Mouse (Mus musculus): ENCODE measurements around the gene Cideb. TPM values are rescaled to one million over a fixed set of nuclear protein-coding genes. Genes with fewer than 3 reads are reported as not detected.

Gene Cideb
- polyA plus RNA-seq, 1 experiment, result not detected

GRCm38 (mm10) chr14:55724411-55724871, 33.8 kb downstream of the Cideb start:
- TF ChIP-seq CTCF (IDR thresholded peaks at IDR 0.05; ENCODE audit: control insufficient read depth, insufficient read depth, low read length) (no peak), POLR2A (IDR thresholded peaks at IDR 0.05; ENCODE audit: borderline replicate concordance, control insufficient read depth, low read depth, low read length) (no peak)
- Histone ChIP-seq H3K27ac (ENCODE audit: control insufficient read depth, insufficient read depth, low read depth, low read length, poor library complexity) (peak overlapping the region; percentile 78; the same call in 1 of the 2 replicates), H3K4me1 (ENCODE audit: control insufficient read depth, insufficient read depth, low read length) (peaks cover 12% of the 10 kb centered on the region), H3K4me3 (replicated peaks; ENCODE audit: control insufficient read depth, low read depth, low read length) (peak overlapping the region; percentile 21)
- WGBS, result 4% methylated on average over 8 of the region's 8 CpGs

GRCm38 (mm10) chr14:55723433-55723832, 34.8 kb downstream of the Cideb start:
- peaks cover 12% of the 10 kb centered on the region for H3K4me1 ChIP-seq (ENCODE audit: control insufficient read depth, insufficient read depth, low read length)
- 0 out of 2 replicates have a peak overlapping the region, but pooled peaks have one; percentile 16 for H3K27ac ChIP-seq (ENCODE audit: control insufficient read depth, insufficient read depth, low read depth, low read length, poor library complexity)
- WGBS, result 63% methylated on average over 7 of the region's 7 CpGs
- H3K4me3 ChIP-seq (replicated peaks; ENCODE audit: control insufficient read depth, low read depth, low read length), result no peak overlapping the region
- TF ChIP-seq POLR2A (IDR thresholded peaks at IDR 0.05; ENCODE audit: borderline replicate concordance, control insufficient read depth, low read depth, low read length) (no peak), CTCF (IDR thresholded peaks at IDR 0.05; ENCODE audit: control insufficient read depth, insufficient read depth, low read length) (no peak)

GRCm38 (mm10) chr14:55722438-55722945, 35.8 kb downstream of the Cideb start:
- WGBS, result 8% methylated on average over 8 of the region's 8 CpGs
- Histone ChIP-seq H3K4me1 (ENCODE audit: control insufficient read depth, insufficient read depth, low read length) (peaks cover 8% of the 10 kb centered on the region), H3K4me3 (replicated peaks; ENCODE audit: control insufficient read depth, low read depth, low read length) (peak overlapping the region; percentile 93), H3K27ac (ENCODE audit: control insufficient read depth, insufficient read depth, low read depth, low read length, poor library complexity) (peak overlapping the region; percentile 30; the same call in 1 of the 2 replicates)
- TF ChIP-seq POLR2A (IDR thresholded peaks at IDR 0.05; ENCODE audit: borderline replicate concordance, control insufficient read depth, low read depth, low read length), result no peak
- TF ChIP-seq CTCF (IDR thresholded peaks at IDR 0.05; ENCODE audit: control insufficient read depth, insufficient read depth, low read length), result no peak

- Histone ChIP-seq H3K4me3 (replicated peaks; ENCODE audit: control insufficient read depth, low read depth, low read length) (peak within 1 kb of the TSS; percentile 93), H3K27ac (ENCODE audit: control insufficient read depth, insufficient read depth, low read depth, low read length, poor library complexity) (peak within 1 kb of the TSS; percentile 83), H3K4me1 (ENCODE audit: control insufficient read depth, insufficient read depth, low read length) (peaks cover 8% of the 10 kb centered on the region)
- WGBS, result under 1% methylated on average over 50 of the region's 50 CpGs
- TF ChIP-seq POLR2A (IDR thresholded peaks at IDR 0.05; ENCODE audit: borderline replicate concordance, control insufficient read depth, low read depth, low read length) (peak; percentile 73; the same call in 1 of the 2 replicates), CTCF (IDR thresholded peaks at IDR 0.05; ENCODE audit: control insufficient read depth, insufficient read depth, low read length) (peak; percentile 97)
Measured at GRCm38 (mm10) chr14:55721700-55722437, 36.4 kb downstream of the Cideb start, which contains the start of gene Rabggta. Rabggta (minus strand) TSS chr14:55722263.

GRCm38 (mm10) chr14:55721076-55721475, 37.2 kb downstream of the Cideb start:
- H3K27ac ChIP-seq (ENCODE audit: control insufficient read depth, insufficient read depth, low read depth, low read length, poor library complexity), result no peak overlapping the region; the same call in 1 of the 2 replicates
- WGBS, result 81% methylated on average over 6 of the region's 6 CpGs
- no peak overlapping the region for H3K4me3 ChIP-seq (replicated peaks; ENCODE audit: control insufficient read depth, low read depth, low read length)
- TF ChIP-seq POLR2A (IDR thresholded peaks at IDR 0.05; ENCODE audit: borderline replicate concordance, control insufficient read depth, low read depth, low read length) (no peak), CTCF (IDR thresholded peaks at IDR 0.05; ENCODE audit: control insufficient read depth, insufficient read depth, low read length) (no peak)
- peaks cover 8% of the 10 kb centered on the region for H3K4me1 ChIP-seq (ENCODE audit: control insufficient read depth, insufficient read depth, low read length)

- TF ChIP-seq CTCF (IDR thresholded peaks at IDR 0.05; ENCODE audit: control insufficient read depth, insufficient read depth, low read length) (no peak), POLR2A (IDR thresholded peaks at IDR 0.05; ENCODE audit: borderline replicate concordance, control insufficient read depth, low read depth, low read length) (no peak)
- Histone ChIP-seq H3K27ac (ENCODE audit: control insufficient read depth, insufficient read depth, low read depth, low read length, poor library complexity) (no peak overlapping the region), H3K4me3 (replicated peaks; ENCODE audit: control insufficient read depth, low read depth, low read length) (no peak overlapping the region), H3K4me1 (ENCODE audit: control insufficient read depth, insufficient read depth, low read length) (peaks cover 8% of the 10 kb centered on the region)
- WGBS, result 92% methylated on average over 12 of the region's 12 CpGs
Measured at GRCm38 (mm10) chr14:55720666-55721065, 37.6 kb downstream of the Cideb start.

- 76% methylated on average over 6 of the region's 6 CpGs for WGBS
- H3K27ac ChIP-seq (ENCODE audit: control insufficient read depth, insufficient read depth, low read depth, low read length, poor library complexity), result no peak overlapping the region
Measured at GRCm38 (mm10) chr14:55719737-55720136, 38.5 kb downstream of the Cideb start.

GRCm38 (mm10) chr14:55716884-55717283, 41.4 kb downstream of the Cideb start:
- 84% methylated on average over 8 of the region's 8 CpGs for WGBS
- peaks cover 2% of the 10 kb centered on the region for H3K4me1 ChIP-seq (ENCODE audit: control insufficient read depth, insufficient read depth, low read length)
- no peak for TF ChIP-seq CTCF (IDR thresholded peaks at IDR 0.05; ENCODE audit: control insufficient read depth, insufficient read depth, low read length)
- no peak for TF ChIP-seq POLR2A (IDR thresholded peaks at IDR 0.05; ENCODE audit: borderline replicate concordance, control insufficient read depth, low read depth, low read length)

More at GRCm38 (mm10) chr14:55719737-55720136, 38.5 kb downstream of the Cideb start:
- Histone ChIP-seq H3K4me3 (replicated peaks; ENCODE audit: control insufficient read depth, low read depth, low read length) (no peak overlapping the region), H3K4me1 (ENCODE audit: control insufficient read depth, insufficient read depth, low read length) (peaks cover 5% of the 10 kb centered on the region; the same call in 1 of the 2 replicates)
- no peak for TF ChIP-seq POLR2A (IDR thresholded peaks at IDR 0.05; ENCODE audit: borderline replicate concordance, control insufficient read depth, low read depth, low read length)
- no peak for TF ChIP-seq CTCF (IDR thresholded peaks at IDR 0.05; ENCODE audit: control insufficient read depth, insufficient read depth, low read length)

More at GRCm38 (mm10) chr14:55716884-55717283, 41.4 kb downstream of the Cideb start:
- no peak overlapping the region for H3K4me3 ChIP-seq (replicated peaks; ENCODE audit: control insufficient read depth, low read depth, low read length)
- no peak overlapping the region for H3K27ac ChIP-seq (ENCODE audit: control insufficient read depth, insufficient read depth, low read depth, low read length, poor library complexity)
